Mouse (Mus musculus) neutrophil, adult 83 days (primary cell): ENCODE data around the gene Slc35b2. TPM values are rescaled to one million over a fixed set of nuclear protein-coding genes. Genes with fewer than 3 reads are reported as not detected.

Experiments
- total RNA-seq, 2 experiments: library from RNA; stranded (reverse); gene quantifications; one replicate each; pipeline ENCODE4 v1.2.4; 2023

Gene Slc35b2
- 10 to 100 TPM; 35.4 to 35.6 TPM for total RNA-seq

GRCm38 (mm10) chr17:45563655-45564530 lies at the start of gene Slc35b2:
TSS of gene Slc35b2 (plus strand) at chr17:45563874.

GRCm38 (mm10) chr17:45523263-45523662 lies 40.4 kb upstream of the Slc35b2 start, which contains the start of gene Tcte1:
TSS of gene Tcte1 (plus strand) at chr17:45523434.

GRCm38 (mm10) chr17:45549617-45550181 lies 14.0 kb upstream of the Slc35b2 start, which contains the start of gene Tmem151b:
TSS of gene Tmem151b (minus strand) at chr17:45549677.

GRCm38 (mm10) chr17:45555452-45556106 lies 8.1 kb upstream of the Slc35b2 start, which contains the start of gene Nfkbie:
TSS of gene Nfkbie (plus strand) at chr17:45555703.

GRCm38 (mm10) chr17:45573087-45573779 lies 9.6 kb downstream of the Slc35b2 start, which contains the start of gene Hsp90ab1:
TSS of gene Hsp90ab1 (minus strand) at chr17:45573271.

GRCm38 (mm10) chr17:45599446-45600242 lies 36.0 kb downstream of the Slc35b2 start, which contains the start of gene Slc29a1:
TSS of gene Slc29a1 (minus strand) at chr17:45599606.

GRCm38 (mm10) chr17:45601877-45602304 lies 38.2 kb downstream of the Slc35b2 start, which contains the start of gene Mymx:
TSS of gene Mymx (minus strand) at chr17:45602102.

Other genes starting within 250 kb of the Slc35b2 start
- gene Cdc5l, start 130.1 kb upstream of the Slc35b2 start, total RNA-seq: 10 to 100 TPM; 53.5 to 61.6 TPM
- gene Spats1, start 88.5 kb upstream of the Slc35b2 start, total RNA-seq: not detected
- 1 to 10 TPM; 4.6 to 6.7 TPM for gene Aars2, start 57.0 kb upstream of the Slc35b2 start, total RNA-seq
- gene Tcte1, start 40.4 kb upstream of the Slc35b2 start, total RNA-seq: not detected
- gene Tmem151b, start 14.2 kb upstream of the Slc35b2 start, total RNA-seq: not detected
- 10 to 100 TPM; 34.6 to 36.3 TPM for gene Nfkbie, start 8.2 kb upstream of the Slc35b2 start, total RNA-seq
- 100 to 1,000 TPM; 550 to 621 TPM for gene Hsp90ab1, start 9.4 kb downstream of the Slc35b2 start, total RNA-seq
- 10 to 100 TPM; 42.5 to 43.4 TPM for gene Slc29a1, start 35.7 kb downstream of the Slc35b2 start, total RNA-seq
- gene Mymx, start 38.2 kb downstream of the Slc35b2 start, total RNA-seq: not detected
- under 1 TPM; 0.42 to 0.60 TPM for gene Capn11, start 95.5 kb downstream of the Slc35b2 start, total RNA-seq
- gene Mrpl14, start 122.4 kb downstream of the Slc35b2 start, total RNA-seq: 10 to 100 TPM; 38.4 to 39.9 TPM
- gene Tmem63b, start 123.0 kb downstream of the Slc35b2 start, total RNA-seq: 10 to 100 TPM; 24.5 to 25.3 TPM
- gene 1600014C23Rik, start 170.0 kb downstream of the Slc35b2 start, total RNA-seq: not detected